Mouse (Mus musculus): Measurements from ENCODE around the gene Gstm6.
A peak's percentile ranks its signal among the peaks of the same experiment; 100 is the strongest.
"Not testable (repeated sequence)": the region's sequence is repeated elsewhere in the genome, so short reads cannot be mapped to it uniquely, and the experiment has no call there.

Gstm6 gene

GRCm38 (mm10) chr3:107943239-107943990 lies at the start of gene Gstm6:
Gene Gstm6, minus strand, starts transcription at chr3:107943749.
- no peak for DNase-seq (ENCODE audit: low read depth, low spot score)

- no peak for DNase-seq (ENCODE audit: low read depth, low spot score)
Measured at GRCm38 (mm10) chr3:107986041-107986562, 42.6 kb upstream of the Gstm6 start, which contains the start of gene Gstm2. Gene Gstm2, minus strand, starts transcription at chr3:107986453.

- not testable (repeated sequence) for DNase-seq (ENCODE audit: low read depth, low spot score)
Measured at GRCm38 (mm10) chr3:107985141-107985540, 41.6 kb upstream of the Gstm6 start.

GRCm38 (mm10) chr3:107984471-107984870 lies 40.9 kb upstream of the Gstm6 start:
- DNase-seq (ENCODE audit: low read depth, low spot score), result no peak

- no peak for DNase-seq (ENCODE audit: low read depth, low spot score)
Measured at GRCm38 (mm10) chr3:107983771-107984170, 40.2 kb upstream of the Gstm6 start.

GRCm38 (mm10) chr3:107982726-107983125 lies 39.2 kb upstream of the Gstm6 start:
- no peak for DNase-seq (ENCODE audit: low read depth, low spot score)

- no peak for DNase-seq (ENCODE audit: low read depth, low spot score)
Measured at GRCm38 (mm10) chr3:107981261-107981660, 37.7 kb upstream of the Gstm6 start.

- no peak for DNase-seq (ENCODE audit: low read depth, low spot score)
Measured at GRCm38 (mm10) chr3:107977691-107978090, 34.1 kb upstream of the Gstm6 start.

GRCm38 (mm10) chr3:107974237-107974636 lies 30.7 kb upstream of the Gstm6 start:
- DNase-seq (ENCODE audit: low read depth, low spot score), result no peak

- DNase-seq (ENCODE audit: low read depth, low spot score), result no peak
Measured at GRCm38 (mm10) chr3:107972070-107972469, 28.5 kb upstream of the Gstm6 start.

- not testable (repeated sequence) for DNase-seq (ENCODE audit: low read depth, low spot score)
Measured at GRCm38 (mm10) chr3:107971101-107971500, 27.6 kb upstream of the Gstm6 start.

- DNase-seq (ENCODE audit: low read depth, low spot score), result no peak
Measured at GRCm38 (mm10) chr3:107968724-107969395, 25.3 kb upstream of the Gstm6 start, which contains the start of gene Gstm3. Gene Gstm3, minus strand, starts transcription at chr3:107969283.

- no peak for DNase-seq (ENCODE audit: low read depth, low spot score)
Measured at GRCm38 (mm10) chr3:107966631-107967030, 23.1 kb upstream of the Gstm6 start.

- no peak for DNase-seq (ENCODE audit: low read depth, low spot score)
Measured at GRCm38 (mm10) chr3:107965592-107965991, 22.0 kb upstream of the Gstm6 start.

- peak; percentile 18 for DNase-seq (ENCODE audit: low read depth, low spot score)
Measured at GRCm38 (mm10) chr3:107964656-107965308, 21.2 kb upstream of the Gstm6 start.

- no peak for DNase-seq (ENCODE audit: low read depth, low spot score)
Measured at GRCm38 (mm10) chr3:107964026-107964425, 20.5 kb upstream of the Gstm6 start.

GRCm38 (mm10) chr3:107955260-107955659 lies 11.7 kb upstream of the Gstm6 start:
- not testable (repeated sequence) for DNase-seq (ENCODE audit: low read depth, low spot score)

- DNase-seq (ENCODE audit: low read depth, low spot score), result no peak
Measured at GRCm38 (mm10) chr3:107953906-107954305, 10.4 kb upstream of the Gstm6 start.

GRCm38 (mm10) chr3:107953328-107953755 lies 9.8 kb upstream of the Gstm6 start:
- DNase-seq (ENCODE audit: low read depth, low spot score), result peak; percentile 52

- no peak for DNase-seq (ENCODE audit: low read depth, low spot score)
Measured at GRCm38 (mm10) chr3:107950531-107950930, 7.0 kb upstream of the Gstm6 start.

GRCm38 (mm10) chr3:107949461-107949860 lies 5.9 kb upstream of the Gstm6 start:
- not testable (repeated sequence) for DNase-seq (ENCODE audit: low read depth, low spot score)

- peak; percentile 22 for DNase-seq (ENCODE audit: low read depth, low spot score)
Measured at GRCm38 (mm10) chr3:107945729-107946128, 2.2 kb upstream of the Gstm6 start.
